Mouse (Mus musculus): Measurements from ENCODE around the gene Mccc2. TPM values are rescaled to one million over a fixed set of nuclear protein-coding genes. Genes with fewer than 3 reads are reported as not detected.

The Mccc2 gene
- 10 to 100 TPM in 1 of 2 experiments, 1 to 10 TPM in 1; 9.1 to 12.0 TPM for polyA plus RNA-seq (2017; shearing (Covaris generic))

GRCm38 (mm10) chr13:100014906-100015895 is at the start of gene Mccc2:
Mccc2 (minus strand) TSS chr13:100015639.

GRCm38 (mm10) chr13:99900965-99901364 is 114.5 kb downstream of the Mccc2 start, which contains the start of gene Cartpt:
Cartpt (minus strand) TSS chr13:99901091.

Other genes with a start within 250 kb of the Mccc2 start
- gene Cartpt, start 114.5 kb downstream of the Mccc2 start, polyA plus RNA-seq (2017; shearing (Covaris generic)), result not detected
- gene Bdp1, start 88.4 kb upstream of the Mccc2 start, polyA plus RNA-seq (2017; shearing (Covaris generic)), result 10 to 100 TPM; 60.0 to 61.3 TPM
- gene Serf1, start 92.4 kb upstream of the Mccc2 start, polyA plus RNA-seq (2017; shearing (Covaris generic)), result 1 to 10 TPM; 4.4 to 4.7 TPM
- 10 to 100 TPM; 36.9 to 53.7 TPM for gene Smn1, start 109.2 kb upstream of the Mccc2 start, polyA plus RNA-seq (2017; shearing (Covaris generic))
- gene Naip2, start 186.5 kb upstream of the Mccc2 start, polyA plus RNA-seq (2017; shearing (Covaris generic)), result 10 to 100 TPM in 1 of 2 experiments, 1 to 10 TPM in 1; 8.8 to 12.2 TPM
- gene Naip5, start 230.7 kb upstream of the Mccc2 start, polyA plus RNA-seq (2017; shearing (Covaris generic)), result 10 to 100 TPM in 1 of 2 experiments, 1 to 10 TPM in 1; 5.6 to 18.4 TPM